Mouse (Mus musculus) liver, embryonic 14.5 days (tissue): ENCODE results near the gene Rlim. TPM values are rescaled to one million over a fixed set of nuclear protein-coding genes. Genes with fewer than 3 reads are reported as not detected.

Experiments
- ATAC-seq: fragments of 200-750 bp; cut with Nextera tagmentation; 2 replicates; pipeline ENCODE4 v1.8.0; 2017; ENCODE audit warnings: moderate number of reproducible peaks, mild to moderate bottlenecking, moderate library complexity; ENCODE audit not compliant: insufficient read depth
- DNase-seq, 3 experiments: peaks; one replicate each; pipeline ENCODE4 v3.0.0-alpha.2; 2012 to 2013; ENCODE audit warnings: low read depth in 3 of 3, low spot score in 3 of 3
- H3K27ac ChIP-seq: fragments of 300-500 bp; sonication (generic); 2 replicates; pipeline ENCODE4 v1.5.1; 2014; ENCODE audit warnings: moderate library complexity, mild to moderate bottlenecking, control low read depth, inconsistent platforms
- H3K27me3 ChIP-seq: fragments of 300-500 bp; sonication (generic); 2 replicates; pipeline ENCODE4 v1.6.1; 2014; ENCODE audit warnings: mild to moderate bottlenecking, low read length, moderate library complexity; ENCODE audit not compliant: control insufficient read depth, insufficient read depth
- H3K36me3 ChIP-seq: fragments of 300-500 bp; sonication (generic); replicated peaks from 2 replicates; pipeline ENCODE4 v1.6.1; 2014; ENCODE audit warnings: low read depth; ENCODE audit not compliant: control insufficient read depth, insufficient read depth
- H3K4me1 ChIP-seq, 2 experiments: fragments of 200-500 bp in 1 of 2; fragments of 300-500 bp in 1 of 2; sonication (generic) in 1 of 2; replicated peaks; 2 replicates each; pipeline ENCODE4 v1.6.1; 2012 to 2014; ENCODE audit warnings: antibody characterized with exemption in 1 of 2, inconsistent platforms in 1 of 2, low read length in 1 of 2; ENCODE audit not compliant: control insufficient read depth in 2 of 2, insufficient read depth in 2 of 2
- H3K4me2 ChIP-seq: fragments of 300-500 bp; sonication (generic); 2 replicates; pipeline ENCODE4 v1.6.1; 2014; ENCODE audit warnings: low read depth, mild to moderate bottlenecking, control low read depth, moderate library complexity
- H3K4me3 ChIP-seq, 2 experiments: fragments of 200-500 bp in 1 of 2; fragments of 300-500 bp in 1 of 2; sonication (generic) in 1 of 2; 2 replicates each; pipeline ENCODE4 v1.5.1; 2012 to 2014; ENCODE audit warnings: low read depth in 2 of 2, low read length in 2 of 2, mild to moderate bottlenecking in 2 of 2, control low read depth in 1 of 2, inconsistent platforms in 1 of 2, moderate library complexity in 1 of 2; ENCODE audit not compliant: insufficient read depth in 1 of 2
- H3K9ac ChIP-seq: fragments of 300-500 bp; sonication (generic); replicated peaks from 2 replicates; pipeline ENCODE4 v1.6.1; 2014; ENCODE audit warnings: mild to moderate bottlenecking, control low read depth, moderate library complexity
- H3K9me3 ChIP-seq: fragments of 300-500 bp; sonication (generic); 2 replicates; pipeline ENCODE4 v1.6.1; 2016; ENCODE audit warnings: low read length, mixed read lengths; ENCODE audit not compliant: control insufficient read depth
- CTCF ChIP-seq: IDR thresholded peaks from 2 replicates; pipeline ENCODE4 v1.5.1; 2016; ENCODE audit warnings: antibody characterized with exemption, low read depth, control low read depth
- EP300 ChIP-seq: IDR thresholded peaks from 2 replicates; pipeline ENCODE4 v1.6.1; 2016; ENCODE audit warnings: antibody characterized with exemption, low read depth
- whole genome bisulfite sequencing: fragments of 180-500 bp; shearing (Covaris S2); extraction: QIAGEN DNeasy Blood & Tissue Kit; methylation state at CpG from one replicate; pipeline ENCODE4 v1.1.7; 2014; ENCODE audit not compliant: insufficient replicate concordance; 5-methylcytosine and 5-hydroxymethylcytosine counted together
- polyA plus RNA-seq, 2 experiments: library from polyadenylated mRNA; depleted of rRNA in 1 of 2; stranded (reverse) in 1 of 2; unstranded in 1 of 2; fragments of >200 nt; fragmentation: Nextera tagmentation in 1 of 2; extraction: Ambion mirVana in 1 of 2; gene quantifications; 2 replicates each; pipeline versions ENCODE4 v1.2.1 to v1.2.3; 2012 to 2014

The Rlim gene
- polyA plus RNA-seq, 2 experiments, result 6.3 to 9.1 TPM

GRCm38 (mm10) chrX:103984992-103985391 is 3.9 kb upstream of the Rlim start:
- Histone ChIP-seq H3K4me2 (no peak overlapping the region), H3K9ac (no peak overlapping the region), H3K4me1 (peaks cover 0 to 5% of the 10 kb centered on the region in 2 experiments; a peak in 2 of 4 replicates), H3K27ac (no peak overlapping the region), H3K27me3 (no peaks in the 10 kb centered on the region; the same call in 1 of the 2 replicates), H3K4me3 (no peak overlapping the region), H3K36me3 (no peaks in the 10 kb centered on the region), H3K9me3 (no peaks in the 10 kb centered on the region)
- WGBS, result 40% methylated on average over 5 of the region's 5 CpGs
- DNase-seq, result no peak
- no peak for ATAC-seq
- no peak for TF ChIP-seq CTCF
- TF ChIP-seq EP300, result no peak

GRCm38 (mm10) chrX:103981806-103982205 is 722 bp upstream of the Rlim start:
- H3K27ac ChIP-seq, result peak overlapping the region; percentile 66
- peaks cover 0 to 5% of the 10 kb centered on the region in 2 experiments; a peak in 2 of 4 replicates for H3K4me1 ChIP-seq
- peaks cover 3% of the 10 kb centered on the region; the same call in 1 of the 2 replicates for H3K36me3 ChIP-seq
- peak overlapping the region; percentile 62 for H3K4me2 ChIP-seq
- WGBS, result 67% methylated on average over 10 of the region's 10 CpGs
- ATAC-seq (no peak), DNase-seq (no peak)
- no peak for TF ChIP-seq CTCF
- TF ChIP-seq EP300, result no peak
- no peaks in the 10 kb centered on the region for H3K9me3 ChIP-seq
- H3K4me3 ChIP-seq, result peak overlapping the region; percentile 69 to 70
- H3K9ac ChIP-seq, result no peak overlapping the region
- no peaks in the 10 kb centered on the region for H3K27me3 ChIP-seq

GRCm38 (mm10) chrX:103980590-103981168 is 405 bp downstream of the Rlim start:
- H3K9me3 ChIP-seq, result no peaks in the 10 kb centered on the region
- no peak for DNase-seq
- peak overlapping the region; percentile 67 for H3K27ac ChIP-seq
- H3K9ac ChIP-seq, result peak overlapping the region; percentile 71
- 11% methylated on average over 43 of the region's 51 CpGs for WGBS
- TF ChIP-seq CTCF, result no peak
- TF ChIP-seq EP300, result no peak
- peak overlapping the region; percentile 65 to 70 for H3K4me3 ChIP-seq
- H3K4me1 ChIP-seq, result peaks cover 0 to 5% of the 10 kb centered on the region in 2 experiments; a peak in 2 of 4 replicates
- ATAC-seq, result peak; percentile 61
- H3K27me3 ChIP-seq, result no peaks in the 10 kb centered on the region
- peaks cover 3% of the 10 kb centered on the region; the same call in 1 of the 2 replicates for H3K36me3 ChIP-seq
- H3K4me2 ChIP-seq, result peak overlapping the region; percentile 69

GRCm38 (mm10) chrX:103980036-103980435 is 1.0 kb downstream of the Rlim start:
- Histone ChIP-seq H3K9me3 (no peaks in the 10 kb centered on the region), H3K9ac (peak overlapping the region; percentile 71), H3K36me3 (peaks cover 3% of the 10 kb centered on the region; the same call in 1 of the 2 replicates), H3K4me2 (peak overlapping the region; percentile 69), H3K4me3 (peak overlapping the region; percentile 65 to 70), H3K4me1 (peaks cover 0 to 5% of the 10 kb centered on the region in 2 experiments; a peak in 2 of 4 replicates), H3K27me3 (no peaks in the 10 kb centered on the region), H3K27ac (peak overlapping the region; percentile 67)
- no peak for TF ChIP-seq CTCF
- TF ChIP-seq EP300, result no peak
- 11% methylated on average over 12 of the region's 12 CpGs for WGBS
- no peak for DNase-seq
- ATAC-seq, result no peak

GRCm38 (mm10) chrX:103939701-103940100 is 41.4 kb downstream of the Rlim start:
- WGBS, result 30% methylated on average over 3 of the region's 3 CpGs
- Histone ChIP-seq H3K27me3 (no peaks in the 10 kb centered on the region; the same call in 1 of the 2 replicates), H3K9me3 (no peaks in the 10 kb centered on the region), H3K4me3 (no peak overlapping the region), H3K36me3 (no peaks in the 10 kb centered on the region), H3K4me2 (no peak overlapping the region), H3K27ac (no peak overlapping the region), H3K4me1 (no peaks in the 10 kb centered on the region), H3K9ac (no peak overlapping the region)
- no peak for TF ChIP-seq CTCF
- TF ChIP-seq EP300, result peak; percentile 52; the same call in 1 of the 2 replicates
- DNase-seq (no peak), ATAC-seq (peak; percentile 52)
